Mouse (Mus musculus) cerebellum, adult 2 months (tissue): ENCODE data around the gene Samm50.

Source experiments
- CTCF ChIP-seq: fragments of 200-500 bp; IDR thresholded peaks from 2 replicates; pipeline ENCODE4 v1.5.1; 2011; ENCODE audit warnings: low read depth, mild to moderate bottlenecking, control low read depth, low read length, moderate library complexity, borderline replicate concordance; ENCODE audit not compliant: insufficient read depth
- POLR2A ChIP-seq: fragments of 200-500 bp; IDR thresholded peaks from 2 replicates; pipeline ENCODE4 v1.6.1; 2011; ENCODE audit warnings: low read length, control low read depth, borderline replicate concordance; ENCODE audit not compliant: insufficient read depth

- TF ChIP-seq CTCF (no peak), POLR2A (no peak)
Measured at GRCm38 (mm10) chr15:84266290-84266689, 74.2 kb downstream of the Samm50 start.
